Mouse (Mus musculus): ENCODE data around the gene Olfr195. TPM values are rescaled to one million over a fixed set of nuclear protein-coding genes. Genes with fewer than 3 reads are reported as not detected.
"Not testable (repeated sequence)": the region's sequence is repeated elsewhere in the genome, so short reads cannot be mapped to it uniquely, and the experiment has no call there.

Olfr195 gene
- total RNA-seq (2015) (not detected in 2 replicates), total RNA-seq (2017) (not detected in 2 replicates)

DNA sequence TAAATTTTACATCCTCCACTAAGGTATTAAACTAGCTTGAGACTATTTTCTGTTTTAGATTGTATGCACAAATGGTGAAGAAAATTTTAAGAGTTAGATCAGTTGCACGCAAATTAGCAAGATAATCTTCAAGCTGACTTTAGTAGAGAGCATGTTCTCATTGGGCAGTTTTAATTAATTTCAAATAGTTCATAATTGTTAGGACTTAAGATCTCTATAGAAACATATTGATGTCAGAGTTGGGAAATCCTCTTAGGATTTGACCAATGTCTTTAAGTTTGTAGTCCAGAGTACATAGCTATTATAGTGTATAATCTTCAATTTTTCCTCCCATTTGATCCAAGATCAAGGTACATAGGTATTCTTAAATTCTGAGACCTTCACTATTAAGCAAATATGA lies at the start of gene Olfr195:
Gene Olfr195 (plus strand): TSS at position 301 of the 400 bp plus-strand sequence.
- ATAC-seq (ENCODE audit: poor library complexity, severe bottlenecking) = no peak

- ATAC-seq (ENCODE audit: poor library complexity, severe bottlenecking) = no peak
These were observed 41.5 kb upstream of the Olfr195 start for GRCm38 (mm10) chr16:59105312-59105711.

GRCm38 (mm10) chr16:59108522-59108921 lies 38.3 kb upstream of the Olfr195 start:
- not testable (repeated sequence) for ATAC-seq (ENCODE audit: poor library complexity, severe bottlenecking)

- no peak for ATAC-seq (ENCODE audit: poor library complexity, severe bottlenecking)
These were observed 35.1 kb upstream of the Olfr195 start, which contains the start of gene Olfr193 for GRCm38 (mm10) chr16:59111781-59112180. Gene Olfr193, minus strand, starts transcription at chr16:59111881.

GRCm38 (mm10) chr16:59120969-59121368 lies 25.9 kb upstream of the Olfr195 start, which contains the start of gene Olfr194:
Gene Olfr194, minus strand, starts transcription at chr16:59121069.
- ATAC-seq (ENCODE audit: poor library complexity, severe bottlenecking) = no peak

DNA sequence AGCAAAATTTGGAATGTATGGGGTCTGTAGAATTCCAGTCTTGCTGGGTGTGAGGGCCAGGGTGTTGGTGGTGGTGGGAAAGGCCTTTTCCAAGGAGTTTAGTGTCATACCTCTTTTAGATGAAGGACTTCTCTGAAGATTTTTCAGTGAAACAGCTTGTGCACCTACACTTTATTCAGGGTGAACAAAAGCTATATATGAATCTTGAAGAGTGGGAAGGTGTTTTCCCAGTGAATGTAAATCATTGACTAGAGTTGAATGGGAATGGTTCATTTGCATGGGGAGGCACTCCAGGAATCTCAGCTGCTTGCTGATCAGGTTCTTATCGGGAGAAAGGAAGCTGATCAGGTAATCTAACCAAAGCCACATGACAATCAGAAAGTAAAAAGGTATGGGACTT lies 16.1 kb upstream of the Olfr195 start:
- no peak for ATAC-seq (ENCODE audit: poor library complexity, severe bottlenecking)

- ATAC-seq (ENCODE audit: poor library complexity, severe bottlenecking) = no peak
These were observed 5.7 kb upstream of the Olfr195 start for GRCm38 (mm10) chr16:59141105-59141504.

GRCm38 (mm10) chr16:59151996-59152395 lies 5.2 kb downstream of the Olfr195 start:
- no peak for ATAC-seq (ENCODE audit: poor library complexity, severe bottlenecking)

DNA sequence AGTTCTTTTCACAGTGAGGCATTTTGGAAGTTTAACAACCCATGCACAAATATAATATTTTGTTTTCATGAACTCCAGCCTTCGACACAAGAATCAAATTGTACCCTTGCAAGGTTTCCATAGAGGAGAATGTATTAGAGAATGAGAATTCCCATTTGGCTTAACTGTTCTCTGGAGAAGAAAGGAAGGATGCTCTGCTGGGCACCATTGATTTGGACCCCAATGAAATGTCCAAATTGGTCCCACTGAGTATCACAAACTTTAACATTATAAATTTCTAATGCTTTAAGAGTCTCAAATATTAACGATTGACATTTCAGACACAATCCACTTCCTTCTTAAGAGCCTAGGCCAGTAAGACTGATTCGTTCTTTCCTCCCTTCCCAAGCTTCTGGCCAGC lies 23.5 kb downstream of the Olfr195 start, which contains the start of gene Olfr196:
Gene Olfr196 (minus strand): TSS at position 101 of the 400 bp plus-strand sequence.
- ATAC-seq (ENCODE audit: poor library complexity, severe bottlenecking) = no peak

Other genes with a start within 250 kb of the Olfr195 start
- gene Olfr181, start 218.3 kb upstream of the Olfr195 start, total RNA-seq (2015) = not detected in 2 replicates
- gene Olfr181, start 218.3 kb upstream of the Olfr195 start, total RNA-seq (2017) = not detected in 2 replicates
- not detected in 2 replicates for gene Olfr180, start 217.7 kb upstream of the Olfr195 start, total RNA-seq (2015)
- gene Olfr180, start 217.7 kb upstream of the Olfr195 start, total RNA-seq (2017) = not detected in 2 replicates
- not detected in 2 replicates for gene Olfr183, start 151.7 kb upstream of the Olfr195 start, total RNA-seq (2015)
- not detected in 2 replicates for gene Olfr183, start 151.7 kb upstream of the Olfr195 start, total RNA-seq (2017)
- gene Olfr186, start 116.8 kb upstream of the Olfr195 start, total RNA-seq (2015) = not detected in 2 replicates
- not detected in 2 replicates for gene Olfr186, start 116.8 kb upstream of the Olfr195 start, total RNA-seq (2017)
- gene Olfr187, start 107.3 kb upstream of the Olfr195 start, total RNA-seq (2015) = not detected in 2 replicates
- gene Olfr187, start 107.3 kb upstream of the Olfr195 start, total RNA-seq (2017) = not detected in 2 replicates
- gene Olfr190, start 69.0 kb upstream of the Olfr195 start, total RNA-seq (2015) = not detected in 2 replicates
- not detected in 2 replicates for gene Olfr190, start 69.0 kb upstream of the Olfr195 start, total RNA-seq (2017)
- gene Olfr191, start 57.2 kb upstream of the Olfr195 start, total RNA-seq (2015) = not detected in 2 replicates
- not detected in 2 replicates for gene Olfr191, start 57.2 kb upstream of the Olfr195 start, total RNA-seq (2017)
- not detected in 2 replicates for gene Olfr193, start 35.2 kb upstream of the Olfr195 start, total RNA-seq (2015)
- gene Olfr193, start 35.2 kb upstream of the Olfr195 start, total RNA-seq (2017) = not detected in 2 replicates
- gene Olfr194, start 26.0 kb upstream of the Olfr195 start, total RNA-seq (2015) = not detected in 2 replicates
- gene Olfr194, start 26.0 kb upstream of the Olfr195 start, total RNA-seq (2017) = not detected in 2 replicates
- gene Olfr196, start 23.4 kb downstream of the Olfr195 start, total RNA-seq (2015) = not detected in 2 replicates
- not detected in 2 replicates for gene Olfr196, start 23.4 kb downstream of the Olfr195 start, total RNA-seq (2017)
- gene Olfr198, start 56.5 kb downstream of the Olfr195 start, total RNA-seq (2015) = not detected in 2 replicates
- not detected in 2 replicates for gene Olfr198, start 56.5 kb downstream of the Olfr195 start, total RNA-seq (2017)
- not detected in 2 replicates for gene Olfr199, start 72.7 kb downstream of the Olfr195 start, total RNA-seq (2015)
- gene Olfr199, start 72.7 kb downstream of the Olfr195 start, total RNA-seq (2017) = not detected in 2 replicates
- not detected in 2 replicates for gene Olfr201, start 125.6 kb downstream of the Olfr195 start, total RNA-seq (2015)
- not detected in 2 replicates for gene Olfr201, start 125.6 kb downstream of the Olfr195 start, total RNA-seq (2017)
- not detected in 2 replicates for gene Olfr202, start 139.7 kb downstream of the Olfr195 start, total RNA-seq (2015)
- gene Olfr202, start 139.7 kb downstream of the Olfr195 start, total RNA-seq (2017) = not detected in 2 replicates
- not detected in 2 replicates for gene Olfr203, start 151.8 kb downstream of the Olfr195 start, total RNA-seq (2015)
- not detected in 2 replicates for gene Olfr203, start 151.8 kb downstream of the Olfr195 start, total RNA-seq (2017)
- gene Olfr204, start 171.2 kb downstream of the Olfr195 start, total RNA-seq (2015) = not detected in 2 replicates
- gene Olfr204, start 171.2 kb downstream of the Olfr195 start, total RNA-seq (2017) = not detected in 2 replicates
- gene Olfr205, start 184.1 kb downstream of the Olfr195 start, total RNA-seq (2015) = not detected in 2 replicates
- gene Olfr205, start 184.1 kb downstream of the Olfr195 start, total RNA-seq (2017) = not detected in 2 replicates
- gene Olfr206, start 202.2 kb downstream of the Olfr195 start, total RNA-seq (2015) = not detected in 2 replicates
- not detected in 2 replicates for gene Olfr206, start 202.2 kb downstream of the Olfr195 start, total RNA-seq (2017)
- not detected in 2 replicates for gene Olfr209, start 216.9 kb downstream of the Olfr195 start, total RNA-seq (2015)
- gene Olfr209, start 216.9 kb downstream of the Olfr195 start, total RNA-seq (2017) = not detected in 2 replicates

Measured in megakaryocyte, adult 5-6 weeks (primary cell).